Mouse (Mus musculus) liver, embryonic 13.5 days (tissue): ENCODE measurements around the gene Nell1. TPM values are rescaled to one million over a fixed set of nuclear protein-coding genes. Genes with fewer than 3 reads are reported as not detected.

Experiments used
- ATAC-seq: fragments of 200-750 bp; cut with Nextera tagmentation; 2 replicates; pipeline ENCODE4 v1.8.0; 2017; ENCODE audit warnings: low read depth, mild to moderate bottlenecking, moderate number of reproducible peaks, moderate library complexity
- DNase-seq: peaks from one replicate; pipeline ENCODE4 v3.0.0; 2022
- H3K27ac ChIP-seq: fragments of 300-500 bp; sonication (generic); 2 replicates; pipeline ENCODE4 v1.5.1; 2015; ENCODE audit warnings: moderate library complexity, mild to moderate bottlenecking, inconsistent platforms
- H3K27me3 ChIP-seq: fragments of 300-500 bp; sonication (generic); 2 replicates; pipeline ENCODE4 v1.6.1; 2015; ENCODE audit warnings: mild to moderate bottlenecking, inconsistent platforms
- H3K36me3 ChIP-seq: fragments of 300-500 bp; sonication (generic); 2 replicates; pipeline ENCODE4 v1.6.1; 2015; ENCODE audit warnings: mild to moderate bottlenecking, inconsistent platforms
- H3K4me1 ChIP-seq: fragments of 300-500 bp; sonication (generic); replicated peaks from 2 replicates; pipeline ENCODE4 v1.6.1; 2015; ENCODE audit warnings: inconsistent platforms
- H3K4me2 ChIP-seq: fragments of 300-500 bp; sonication (generic); 2 replicates; pipeline ENCODE4 v1.6.1; 2015; ENCODE audit warnings: inconsistent platforms, mild to moderate bottlenecking, moderate library complexity
- H3K4me3 ChIP-seq: fragments of 300-500 bp; sonication (generic); replicated peaks from 2 replicates; pipeline ENCODE4 v1.5.1; 2015; ENCODE audit warnings: mild to moderate bottlenecking, inconsistent platforms
- H3K9ac ChIP-seq: fragments of 300-500 bp; sonication (generic); 2 replicates; pipeline ENCODE4 v1.6.1; 2015; ENCODE audit warnings: mild to moderate bottlenecking, inconsistent platforms
- H3K9me3 ChIP-seq: fragments of 300-500 bp; sonication (generic); replicated peaks from 2 replicates; pipeline ENCODE4 v1.6.1; 2016; ENCODE audit warnings: inconsistent platforms
- WGBS: fragments of 180-500 bp; shearing (Covaris S2); methylation state at CpG from one replicate; pipeline ENCODE4 v1.1.7; 2015; ENCODE audit not compliant: insufficient replicate concordance; 5-methylcytosine and 5-hydroxymethylcytosine counted together
- polyA plus RNA-seq: library from polyadenylated mRNA; unstranded; fragments of >200 nt; fragmentation: Nextera tagmentation; extraction: Ambion mirVana; gene quantifications from 2 replicates; pipeline ENCODE4 v1.2.1, GENCODE M21; 2015

Nell1 gene
- polyA plus RNA-seq, 1 experiment from 2014 or later = 0.12 TPM

GRCm38 (mm10) chr7:50562708-50563107 lies 588.0 kb downstream of the Nell1 start:
- no peak for ATAC-seq
- no peaks in the 10 kb centered on the region for H3K36me3 ChIP-seq
- no peaks in the 10 kb centered on the region for H3K9me3 ChIP-seq
- WGBS = 60% methylated on average over 3 of the region's 3 CpGs
- no peak for DNase-seq
- no peaks in the 10 kb centered on the region for H3K4me1 ChIP-seq
- no peak overlapping the region for H3K4me3 ChIP-seq
- no peak overlapping the region for H3K4me2 ChIP-seq
- no peaks in the 10 kb centered on the region for H3K27me3 ChIP-seq
- H3K27ac ChIP-seq = no peak overlapping the region
- no peak overlapping the region for H3K9ac ChIP-seq

GRCm38 (mm10) chr7:50573841-50574240 lies 599.2 kb downstream of the Nell1 start:
- DNase-seq = no peak
- H3K9ac ChIP-seq = no peak overlapping the region
- ATAC-seq = no peak
- no peak overlapping the region for H3K4me3 ChIP-seq
- no peak overlapping the region for H3K4me2 ChIP-seq
- 62% methylated on average over 7 of the region's 7 CpGs for WGBS
- no peaks in the 10 kb centered on the region for H3K4me1 ChIP-seq
- H3K27me3 ChIP-seq = no peaks in the 10 kb centered on the region
- H3K27ac ChIP-seq = no peak overlapping the region
- H3K9me3 ChIP-seq = no peaks in the 10 kb centered on the region
- no peaks in the 10 kb centered on the region for H3K36me3 ChIP-seq

- H3K27me3 ChIP-seq = no peaks in the 10 kb centered on the region
- no peak for ATAC-seq
- no peak for DNase-seq
These were observed 614.2 kb downstream of the Nell1 start for GRCm38 (mm10) chr7:50588642-50589424.

GRCm38 (mm10) chr7:50598890-50599289 lies 624.2 kb downstream of the Nell1 start, which contains the start of gene 4933405O20Rik:
TSS of gene 4933405O20Rik (plus strand) at chr7:50599190.
- no peak for DNase-seq
- 50% methylated on average over 3 of the region's 3 CpGs for WGBS
- ATAC-seq = no peak
- Histone ChIP-seq H3K4me3 (no peak within 1 kb of the TSS), H3K4me2 (no peak within 1 kb of the TSS), H3K4me1 (no peaks in the 10 kb centered on the region), H3K27ac (no peak within 1 kb of the TSS), H3K27me3 (no peaks in the 10 kb centered on the region), H3K9ac (no peak within 1 kb of the TSS), H3K36me3 (no peaks in the 10 kb centered on the region), H3K9me3 (no peaks in the 10 kb centered on the region)

More at GRCm38 (mm10) chr7:50588642-50589424, 614.2 kb downstream of the Nell1 start:
- Histone ChIP-seq H3K9ac (no peak overlapping the region), H3K4me2 (no peak overlapping the region), H3K27ac (no peak overlapping the region), H3K4me3 (no peak overlapping the region), H3K36me3 (no peaks in the 10 kb centered on the region), H3K9me3 (no peaks in the 10 kb centered on the region), H3K4me1 (no peaks in the 10 kb centered on the region)
- 61% methylated on average over 8 of the region's 8 CpGs for WGBS

- Histone ChIP-seq H3K9me3 (no peaks in the 10 kb centered on the region), H3K36me3 (no peaks in the 10 kb centered on the region), H3K4me2 (no peak overlapping the region), H3K4me3 (no peak overlapping the region), H3K27me3 (no peaks in the 10 kb centered on the region), H3K9ac (no peak overlapping the region), H3K27ac (no peak overlapping the region), H3K4me1 (no peaks in the 10 kb centered on the region)
- DNase-seq (no peak), ATAC-seq (no peak)
- WGBS = 58% methylated on average over 2 of the region's 2 CpGs
These were observed 639.4 kb downstream of the Nell1 start for GRCm38 (mm10) chr7:50614101-50614500.

- Histone ChIP-seq H3K27me3 (no peaks in the 10 kb centered on the region), H3K9me3 (no peaks in the 10 kb centered on the region), H3K4me2 (no peak overlapping the region), H3K27ac (no peak overlapping the region), H3K4me3 (no peak overlapping the region), H3K9ac (no peak overlapping the region), H3K4me1 (no peaks in the 10 kb centered on the region), H3K36me3 (no peaks in the 10 kb centered on the region)
- no peak for DNase-seq
- ATAC-seq = no peak
- WGBS = 57% methylated on average over 3 of the region's 3 CpGs
These were observed 654.5 kb downstream of the Nell1 start for GRCm38 (mm10) chr7:50629186-50629585.

GRCm38 (mm10) chr7:50633147-50633546 lies 658.5 kb downstream of the Nell1 start:
- no peak overlapping the region for H3K9ac ChIP-seq
- 51% methylated on average over 2 of the region's 2 CpGs for WGBS
- no peak overlapping the region for H3K4me2 ChIP-seq
- no peaks in the 10 kb centered on the region for H3K27me3 ChIP-seq
- DNase-seq (no peak), ATAC-seq (no peak)
- H3K9me3 ChIP-seq = no peaks in the 10 kb centered on the region
- no peaks in the 10 kb centered on the region for H3K4me1 ChIP-seq
- H3K4me3 ChIP-seq = no peak overlapping the region
- no peaks in the 10 kb centered on the region for H3K36me3 ChIP-seq
- no peak overlapping the region for H3K27ac ChIP-seq

- Histone ChIP-seq H3K9ac (no peak overlapping the region), H3K27me3 (no peaks in the 10 kb centered on the region), H3K4me3 (no peak overlapping the region), H3K27ac (no peak overlapping the region), H3K9me3 (no peaks in the 10 kb centered on the region), H3K4me2 (no peak overlapping the region), H3K4me1 (no peaks in the 10 kb centered on the region), H3K36me3 (no peaks in the 10 kb centered on the region)
- DNase-seq (no peak), ATAC-seq (no peak)
- 52% methylated on average over 4 of the region's 4 CpGs for WGBS
These were observed 697.6 kb downstream of the Nell1 start for GRCm38 (mm10) chr7:50672266-50672665.

- no peak overlapping the region for H3K9ac ChIP-seq
- no peaks in the 10 kb centered on the region for H3K9me3 ChIP-seq
- ATAC-seq (no peak), DNase-seq (no peak)
- no peak overlapping the region for H3K4me2 ChIP-seq
- no peaks in the 10 kb centered on the region for H3K36me3 ChIP-seq
- WGBS = 53% methylated on average over 1 of the region's 1 CpGs
- H3K27me3 ChIP-seq = no peaks in the 10 kb centered on the region
- no peaks in the 10 kb centered on the region for H3K4me1 ChIP-seq
- no peak overlapping the region for H3K4me3 ChIP-seq
- H3K27ac ChIP-seq = no peak overlapping the region
These were observed 700.8 kb downstream of the Nell1 start for GRCm38 (mm10) chr7:50675444-50675843.

GRCm38 (mm10) chr7:50677511-50677910 lies 702.8 kb downstream of the Nell1 start:
- no peak overlapping the region for H3K27ac ChIP-seq
- 42% methylated on average over 1 of the region's 1 CpGs for WGBS

GRCm38 (mm10) chr7:50686337-50686736 lies 711.7 kb downstream of the Nell1 start:
- H3K9ac ChIP-seq = no peak overlapping the region
- H3K9me3 ChIP-seq = no peaks in the 10 kb centered on the region
- no peaks in the 10 kb centered on the region for H3K27me3 ChIP-seq
- WGBS = 88% methylated on average over 5 of the region's 5 CpGs
- H3K4me3 ChIP-seq = no peak overlapping the region
- ATAC-seq (no peak), DNase-seq (no peak)
- H3K4me2 ChIP-seq = no peak overlapping the region
- H3K36me3 ChIP-seq = no peaks in the 10 kb centered on the region
- no peaks in the 10 kb centered on the region for H3K4me1 ChIP-seq
- H3K27ac ChIP-seq = no peak overlapping the region

More at GRCm38 (mm10) chr7:50677511-50677910, 702.8 kb downstream of the Nell1 start:
- Histone ChIP-seq H3K4me3 (no peak overlapping the region), H3K4me2 (no peak overlapping the region), H3K4me1 (no peaks in the 10 kb centered on the region), H3K36me3 (no peaks in the 10 kb centered on the region), H3K27me3 (no peaks in the 10 kb centered on the region), H3K9me3 (no peaks in the 10 kb centered on the region), H3K9ac (no peak overlapping the region)
- DNase-seq (no peak), ATAC-seq (no peak)

GRCm38 (mm10) chr7:50725166-50725565 lies 750.5 kb downstream of the Nell1 start:
- Histone ChIP-seq H3K27ac (no peak overlapping the region), H3K4me2 (no peak overlapping the region), H3K27me3 (no peaks in the 10 kb centered on the region), H3K9ac (no peak overlapping the region), H3K9me3 (no peaks in the 10 kb centered on the region), H3K4me1 (no peaks in the 10 kb centered on the region), H3K36me3 (no peaks in the 10 kb centered on the region), H3K4me3 (no peak overlapping the region)
- no peak for DNase-seq
- 54% methylated on average over 3 of the region's 3 CpGs for WGBS
- ATAC-seq = no peak
